Mouse (Mus musculus): ENCODE results near the gene Bcar3.

DNA sequence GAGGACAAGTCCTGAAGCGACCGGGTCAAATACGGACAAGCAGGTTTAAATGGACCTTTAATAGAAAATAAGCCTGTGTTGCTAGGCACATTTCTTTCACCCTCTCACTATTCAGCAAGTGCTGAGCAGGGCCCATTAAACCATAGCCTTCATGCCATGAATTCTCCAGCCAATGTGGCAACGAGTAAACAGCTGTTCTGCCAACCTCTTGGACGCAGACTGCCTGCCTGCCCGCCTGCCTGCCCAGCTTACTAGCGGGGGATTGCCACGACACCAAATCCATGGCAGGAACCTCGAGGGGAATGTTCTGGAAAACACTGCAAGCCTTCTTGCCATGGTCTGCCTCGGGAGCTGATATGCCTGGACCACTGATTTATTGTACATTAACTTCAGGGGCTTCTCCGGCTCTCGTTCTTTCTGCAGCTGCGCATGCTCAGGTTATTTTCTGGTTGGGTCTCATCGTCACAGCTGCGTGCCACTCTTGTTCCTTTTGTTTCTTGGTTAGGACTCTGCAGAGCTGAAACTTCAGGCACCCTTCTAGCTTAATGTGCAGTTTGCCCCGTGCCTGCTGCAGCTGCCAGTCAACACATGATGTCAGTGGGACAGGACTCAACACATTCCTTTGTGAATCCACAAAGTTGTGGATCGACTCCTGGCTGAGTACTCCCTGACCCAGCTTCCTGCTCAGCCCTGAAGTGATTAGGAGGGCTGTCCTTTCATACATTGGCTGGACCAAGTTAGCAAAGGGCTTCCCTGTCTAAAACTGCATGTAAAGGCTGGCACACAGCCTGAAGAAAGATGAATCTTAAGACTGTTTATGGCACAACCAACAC lies 120.0 kb downstream of the Bcar3 start:
- TF ChIP-seq CTCF (IDR thresholded peaks at IDR 0.05 in 2 of 3, conservative IDR thresholded peaks at IDR 0.05 in 1 of 3; ENCODE audit: control insufficient read depth in 1 of 3, insufficient read depth in 1 of 3, low read depth in 2 of 3, low read length in 3 of 3, poor library complexity in 1 of 3, severe bottlenecking in 1 of 3) (no peak), USF1 (IDR thresholded peaks at IDR 0.05; ENCODE audit: low read depth, low read length) (no peak), POLR2A (IDR thresholded peaks at IDR 0.05; ENCODE audit: control insufficient read depth in 1 of 2, insufficient read depth in 1 of 2, low read depth in 1 of 2, low read length in 2 of 2, poor library complexity in 1 of 2) (no peak), RCOR1 (IDR thresholded peaks at IDR 0.05; ENCODE audit: low read depth, low read length) (no peak), TCF12 (IDR thresholded peaks at IDR 0.05; ENCODE audit: low read depth, low read length) (no peak), CHD2 (IDR thresholded peaks at IDR 0.05; ENCODE audit: low read length) (no peak), POLR2AphosphoS5 (IDR thresholded peaks at IDR 0.05; ENCODE audit: borderline replicate concordance, low read depth, low read length) (no peak), MEF2A (IDR thresholded peaks at IDR 0.05; ENCODE audit: extremely low read depth, insufficient replicate concordance, low read depth, low read length, poor library complexity, severe bottlenecking) (no peak), POLR2AphosphoS2 (IDR thresholded peaks at IDR 0.05; ENCODE audit: low read length) (no peak), MAX (IDR thresholded peaks at IDR 0.05; ENCODE audit: low read length) (no peak), JUND (IDR thresholded peaks at IDR 0.05; ENCODE audit: low read depth, low read length) (no peak)

Measured in MEL (cell line).